Mouse (Mus musculus) G1E-ER4 (cell line): Measurements from ENCODE around the gene Oxsr1. TPM values are rescaled to one million over a fixed set of nuclear protein-coding genes. Genes with fewer than 3 reads are reported as not detected.

Experiments
- GATA1 ChIP-seq: IDR thresholded peaks from one replicate; pipeline ENCODE4 v1.8.0; 2012; ENCODE audit warnings: low read length, inconsistent platforms
- polyA plus RNA-seq: library from polyadenylated mRNA; stranded (reverse); fragments of >175 nt; gene quantifications from 2 replicates; pipeline ENCODE4 v1.2.3, GENCODE M21; 2012

Oxsr1 gene
- polyA plus RNA-seq, 1 experiment: 32.4 TPM

DNA sequence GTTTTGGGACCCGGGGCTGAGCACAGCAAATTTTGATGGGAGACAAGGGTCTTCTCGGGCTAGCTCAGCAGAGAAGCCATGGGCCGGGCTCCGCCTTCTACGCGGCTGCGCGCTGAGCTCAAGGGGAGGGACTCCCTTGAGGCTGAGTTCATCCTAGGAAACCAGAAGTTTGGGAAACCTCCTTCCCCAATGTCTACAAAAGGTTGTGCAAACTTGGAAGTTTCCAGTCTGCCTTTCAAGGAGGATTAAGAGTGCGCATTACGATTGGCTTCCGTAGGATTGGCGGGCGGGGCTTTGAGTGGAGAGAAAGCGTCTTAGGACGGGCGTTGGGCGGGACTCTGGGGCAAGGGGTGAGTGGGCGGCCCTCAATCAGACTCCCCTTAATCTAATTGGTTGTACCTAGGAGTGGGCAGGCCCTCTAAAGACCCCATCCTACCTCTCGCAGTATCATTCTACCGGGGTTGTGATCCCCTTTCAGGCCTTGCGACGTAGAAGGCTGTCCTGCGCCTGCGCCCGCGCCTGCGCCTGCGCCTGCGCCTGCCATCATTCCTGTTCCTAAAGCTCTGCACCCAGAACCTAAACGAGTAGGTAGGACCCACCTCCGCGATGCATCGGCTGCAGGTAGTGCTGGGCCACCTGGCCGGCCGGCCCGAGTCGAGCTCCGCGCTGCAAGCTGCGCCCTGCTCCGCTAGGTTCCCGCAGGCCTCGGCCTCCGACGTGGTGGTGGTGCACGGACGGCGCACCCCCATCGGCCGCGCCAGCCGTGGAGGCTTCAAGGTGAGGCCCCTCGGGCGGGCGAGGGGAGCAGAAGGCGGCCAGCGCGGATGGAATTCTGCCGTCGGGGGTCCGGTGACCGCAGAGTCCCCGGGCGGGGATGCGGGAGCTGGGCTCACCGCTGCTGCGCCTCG, 18.9 kb upstream of the Oxsr1 start, which contains the start of gene Myd88:
Myd88 (minus strand) TSS at position 503 of the 908 bp plus-strand sequence.
- TF ChIP-seq GATA1: no peak

DNA sequence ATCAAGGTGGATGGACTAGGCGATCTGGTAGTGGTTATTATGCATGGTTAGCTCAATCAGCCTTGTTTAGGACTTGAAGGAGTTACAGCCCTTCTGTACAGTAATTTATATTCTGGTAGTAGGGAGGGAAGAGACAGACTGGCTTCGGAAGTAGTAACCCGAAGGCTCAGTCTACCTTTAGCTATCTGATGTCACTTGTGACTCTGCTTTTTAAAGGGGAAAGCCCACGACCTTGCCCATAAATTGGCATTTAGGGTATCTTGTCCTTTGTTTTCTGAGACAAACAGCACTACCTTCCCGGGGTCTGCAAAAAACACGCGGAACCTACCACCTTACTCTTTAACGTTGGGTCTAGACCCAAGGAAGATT, 18.0 kb upstream of the Oxsr1 start:
- no peak for TF ChIP-seq GATA1

DNA sequence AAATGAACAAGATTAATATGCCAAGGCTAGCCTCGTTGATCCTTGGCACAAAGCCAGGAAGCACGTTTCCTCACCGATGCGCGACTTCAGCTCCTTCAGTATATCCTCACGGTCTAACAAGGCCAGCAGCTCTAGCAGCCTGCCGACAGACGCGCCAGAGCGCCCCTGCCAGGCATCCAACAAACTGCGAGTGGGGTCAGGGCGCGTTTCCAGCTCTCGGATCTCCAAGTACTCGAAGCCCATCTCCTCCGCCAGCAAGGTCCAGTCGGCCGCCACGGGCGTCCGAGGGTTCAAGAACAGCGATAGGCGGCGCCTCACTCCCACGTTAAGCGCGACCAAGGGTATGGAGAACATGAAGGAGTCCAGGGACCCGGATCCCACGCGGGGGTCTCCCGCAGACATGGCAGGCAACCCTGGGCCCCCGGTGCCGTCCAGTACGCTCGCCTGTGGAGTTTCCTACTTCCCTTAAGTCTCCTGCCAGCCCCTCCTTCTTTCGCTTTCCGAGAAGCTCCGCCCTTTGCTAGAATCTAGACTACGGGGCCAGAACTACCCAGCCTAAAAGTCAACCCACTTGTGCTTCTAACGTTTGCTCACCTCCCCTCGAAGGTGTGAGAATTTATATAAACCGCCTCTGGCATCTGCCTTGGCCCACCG, 17.5 kb upstream of the Oxsr1 start, which contains the start of gene Acaa1a:
Acaa1a (plus strand) TSS at position 119 of the 654 bp plus-strand sequence.
- no peak for TF ChIP-seq GATA1

DNA sequence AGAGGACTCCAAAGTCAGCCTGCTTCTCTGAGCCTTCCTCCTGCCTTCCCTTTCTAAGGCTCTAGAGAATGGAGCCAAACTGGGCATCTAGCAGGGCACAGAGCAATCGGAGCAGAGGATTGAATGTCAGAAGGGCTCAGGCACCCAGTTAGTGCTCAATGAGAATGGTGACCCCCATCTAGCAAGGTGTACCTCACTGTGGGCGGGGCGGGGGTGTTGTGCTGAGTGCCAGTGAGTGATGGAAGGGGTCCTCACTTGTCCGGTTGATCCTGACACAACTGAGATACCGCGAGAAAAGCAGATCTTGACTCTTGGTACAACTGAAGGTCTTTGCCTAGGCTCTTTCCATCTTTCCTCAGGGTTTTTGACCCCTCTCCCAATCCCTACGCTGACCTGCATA, 16.9 kb upstream of the Oxsr1 start:
- TF ChIP-seq GATA1: no peak

DNA sequence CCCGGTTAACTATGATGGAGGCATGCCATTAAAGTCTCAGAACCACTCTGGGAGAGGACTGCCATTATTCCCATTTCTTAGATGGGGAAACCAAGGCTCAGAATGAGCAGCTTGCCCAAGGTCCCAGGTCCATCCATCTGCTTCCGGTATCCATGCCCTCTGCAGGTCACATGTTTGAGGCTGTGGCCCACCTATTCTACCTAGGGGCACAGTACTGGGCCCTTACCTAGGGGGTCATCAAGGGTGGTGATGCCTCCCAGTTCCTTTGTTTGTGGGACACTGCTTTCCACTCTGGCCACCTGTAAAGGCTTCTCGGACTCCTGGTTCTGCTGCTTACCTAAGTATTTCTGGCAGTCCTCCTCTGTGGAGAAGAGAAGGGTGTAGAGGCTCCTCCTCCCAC, 16.1 kb upstream of the Oxsr1 start:
- no peak for TF ChIP-seq GATA1

DNA sequence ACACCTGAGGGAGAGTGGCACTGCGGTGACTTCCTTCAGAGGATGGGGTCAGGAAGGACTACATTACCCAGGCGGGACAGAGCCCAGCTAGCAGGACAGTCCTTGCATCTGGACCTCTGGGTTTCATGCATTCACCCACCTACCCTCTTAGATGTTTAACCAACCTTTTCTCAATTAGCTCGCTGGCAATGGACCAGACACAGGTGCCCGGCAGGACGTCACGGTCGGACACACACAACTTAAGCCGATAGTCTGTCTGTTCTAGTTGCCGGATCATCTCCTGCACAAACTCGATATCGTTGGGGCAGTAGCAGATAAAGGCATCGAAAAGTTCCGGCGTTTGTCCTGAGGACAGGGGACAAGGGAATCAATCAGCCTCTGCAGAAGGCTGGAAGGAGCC, 15.6 kb upstream of the Oxsr1 start:
- TF ChIP-seq GATA1: no peak

DNA sequence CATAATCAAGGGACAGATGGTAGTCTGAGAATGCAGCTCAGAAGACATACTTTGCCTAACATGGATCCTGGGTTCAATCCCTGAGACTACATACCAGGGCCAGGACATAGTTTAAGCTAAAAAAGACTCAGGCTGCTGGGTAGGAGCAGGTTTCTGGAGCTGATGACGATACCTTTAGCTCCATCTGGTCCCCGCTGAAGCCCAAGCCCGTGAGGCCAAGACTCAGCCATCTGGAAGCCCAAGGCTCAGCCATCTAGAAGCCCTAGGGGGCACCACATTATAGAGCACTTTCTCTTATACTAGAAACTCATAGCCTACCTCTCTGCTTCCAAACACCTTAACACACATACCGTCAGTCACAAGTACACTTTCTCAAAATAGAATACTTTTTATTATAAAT, 13.3 kb upstream of the Oxsr1 start:
- TF ChIP-seq GATA1: no peak

DNA sequence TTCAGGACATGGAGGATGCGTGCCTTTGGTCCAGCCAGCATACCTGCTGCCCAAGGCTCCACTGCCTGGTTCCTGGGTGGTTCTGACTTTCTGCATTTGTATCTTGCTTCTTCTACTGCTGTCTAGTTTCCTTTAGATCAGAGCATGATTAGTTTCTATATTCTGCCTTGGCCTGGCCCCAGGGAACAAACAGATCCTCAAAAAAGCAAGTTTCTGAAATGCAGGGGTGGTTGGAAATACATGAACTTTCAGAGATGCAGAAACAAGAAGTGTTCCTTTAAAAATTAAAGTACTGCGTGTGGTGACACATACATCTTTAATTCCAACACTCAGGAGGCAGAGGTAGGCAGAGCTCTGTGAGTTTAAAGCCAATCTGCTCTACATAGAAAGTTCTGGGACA, 12.6 kb upstream of the Oxsr1 start:
- no peak for TF ChIP-seq GATA1

DNA sequence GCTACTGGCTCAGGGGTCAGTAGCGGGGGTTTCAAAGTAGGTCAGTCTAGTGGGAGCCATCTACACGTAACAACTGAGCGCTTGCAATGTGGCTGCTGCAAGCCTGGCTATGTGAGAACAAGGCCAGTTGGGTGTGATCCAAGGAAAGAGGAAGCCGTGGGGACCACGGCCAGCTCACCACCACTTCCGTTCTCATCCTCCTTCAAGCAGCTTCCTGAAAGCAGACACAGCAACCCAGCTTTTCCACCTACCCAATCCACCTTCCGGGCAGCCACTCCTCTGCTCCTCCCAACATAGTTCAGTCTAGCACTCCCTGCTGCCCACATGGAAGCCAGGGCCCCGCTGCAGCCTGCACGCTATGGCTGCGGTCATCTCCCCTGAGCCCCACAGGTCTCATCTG, 12.1 kb upstream of the Oxsr1 start:
- TF ChIP-seq GATA1: no peak

DNA sequence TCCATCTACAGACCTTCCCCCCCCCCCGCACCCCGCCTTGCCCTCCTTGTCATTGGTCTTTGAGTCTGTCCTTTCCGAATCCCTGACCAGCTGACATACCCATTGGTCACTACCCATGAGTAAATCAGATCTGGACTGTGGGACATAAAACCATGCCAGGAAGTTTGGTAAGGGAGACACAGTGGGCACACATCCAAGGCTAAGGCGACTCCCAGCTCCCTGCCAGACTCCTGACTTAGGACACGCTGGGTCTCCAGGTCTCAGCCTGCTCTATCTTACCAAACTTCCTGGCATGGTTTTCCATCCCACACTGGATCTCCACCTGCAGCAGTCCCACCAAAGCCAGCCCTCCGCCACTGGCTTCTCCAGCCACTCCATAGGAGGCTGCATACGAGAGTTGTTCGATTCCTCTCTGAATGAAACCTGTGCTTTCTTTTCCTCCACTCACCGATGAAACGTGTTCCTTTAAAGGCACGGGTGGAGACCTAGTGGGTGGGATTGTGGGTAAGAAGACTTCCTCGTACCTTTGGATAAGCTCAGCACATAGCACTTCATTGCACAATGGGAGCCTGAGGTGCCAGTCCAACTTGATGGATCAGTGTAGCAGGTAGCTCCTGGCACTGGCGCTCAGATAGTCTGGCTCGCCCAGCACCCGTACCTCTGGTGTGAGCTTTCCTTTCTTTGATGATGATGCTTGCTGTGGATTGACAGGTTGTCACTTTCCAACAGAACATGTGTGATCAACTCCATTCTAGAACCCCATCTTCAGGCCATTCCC, 8.1 kb upstream of the Oxsr1 start:
- no peak for TF ChIP-seq GATA1

DNA sequence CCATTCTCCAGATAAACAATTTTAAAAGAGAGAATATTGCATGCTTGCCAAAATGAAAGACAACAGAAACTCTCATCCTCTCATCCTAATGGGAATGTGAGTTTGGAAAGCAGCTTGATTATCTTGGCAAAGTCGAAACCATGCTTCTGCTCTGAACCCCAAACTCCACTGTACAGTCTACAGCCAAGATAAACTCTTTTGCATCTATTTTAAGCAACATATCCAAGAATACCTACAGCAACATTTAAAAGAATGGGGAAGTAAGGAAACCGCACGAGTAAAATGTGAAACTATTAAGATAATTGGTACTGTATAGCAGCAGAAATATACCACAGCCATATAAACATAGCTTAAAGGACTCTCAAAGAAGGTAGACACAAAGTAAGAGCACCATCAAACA, 6.3 kb upstream of the Oxsr1 start:
- TF ChIP-seq GATA1: peak; percentile 19

DNA sequence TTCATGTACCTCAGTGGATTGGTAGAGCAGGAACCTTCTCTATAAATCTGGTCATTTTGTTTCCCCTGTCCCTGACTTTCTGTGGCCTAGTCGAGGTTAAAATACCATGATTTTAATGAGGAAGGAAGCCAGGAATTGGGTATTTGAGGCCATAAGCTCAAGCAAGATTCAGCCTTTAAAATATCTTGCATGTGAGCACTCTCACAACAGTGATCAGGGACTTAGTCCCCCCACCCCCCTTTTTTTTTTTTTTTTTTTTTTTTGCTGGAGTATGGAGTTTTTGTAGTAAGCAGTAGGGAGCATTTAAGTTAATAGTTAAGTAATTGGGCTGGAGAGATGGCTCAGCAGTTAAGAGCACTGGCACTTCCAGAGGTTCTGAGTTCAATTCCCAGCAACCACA, 1.9 kb upstream of the Oxsr1 start:
- TF ChIP-seq GATA1: no peak

DNA sequence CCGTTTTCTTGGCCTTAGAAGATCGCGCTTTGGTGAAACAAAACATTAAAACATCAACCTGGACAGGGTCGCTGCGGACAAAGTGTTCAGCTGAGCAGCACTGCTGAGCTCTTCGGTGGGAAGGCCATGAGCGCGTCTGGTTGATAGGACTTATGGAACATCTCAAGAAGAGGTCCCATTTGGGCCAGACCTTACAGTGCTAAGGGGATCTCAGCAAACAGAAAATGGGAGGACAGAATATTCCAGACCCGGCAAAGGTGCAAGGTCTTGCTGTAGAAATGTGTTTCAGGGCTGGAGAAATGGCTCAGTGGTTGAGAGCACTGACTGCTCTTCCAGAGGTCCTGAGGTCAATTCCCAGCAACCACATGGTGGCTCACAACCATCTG, 1.0 kb upstream of the Oxsr1 start:
- TF ChIP-seq GATA1: no peak

DNA sequence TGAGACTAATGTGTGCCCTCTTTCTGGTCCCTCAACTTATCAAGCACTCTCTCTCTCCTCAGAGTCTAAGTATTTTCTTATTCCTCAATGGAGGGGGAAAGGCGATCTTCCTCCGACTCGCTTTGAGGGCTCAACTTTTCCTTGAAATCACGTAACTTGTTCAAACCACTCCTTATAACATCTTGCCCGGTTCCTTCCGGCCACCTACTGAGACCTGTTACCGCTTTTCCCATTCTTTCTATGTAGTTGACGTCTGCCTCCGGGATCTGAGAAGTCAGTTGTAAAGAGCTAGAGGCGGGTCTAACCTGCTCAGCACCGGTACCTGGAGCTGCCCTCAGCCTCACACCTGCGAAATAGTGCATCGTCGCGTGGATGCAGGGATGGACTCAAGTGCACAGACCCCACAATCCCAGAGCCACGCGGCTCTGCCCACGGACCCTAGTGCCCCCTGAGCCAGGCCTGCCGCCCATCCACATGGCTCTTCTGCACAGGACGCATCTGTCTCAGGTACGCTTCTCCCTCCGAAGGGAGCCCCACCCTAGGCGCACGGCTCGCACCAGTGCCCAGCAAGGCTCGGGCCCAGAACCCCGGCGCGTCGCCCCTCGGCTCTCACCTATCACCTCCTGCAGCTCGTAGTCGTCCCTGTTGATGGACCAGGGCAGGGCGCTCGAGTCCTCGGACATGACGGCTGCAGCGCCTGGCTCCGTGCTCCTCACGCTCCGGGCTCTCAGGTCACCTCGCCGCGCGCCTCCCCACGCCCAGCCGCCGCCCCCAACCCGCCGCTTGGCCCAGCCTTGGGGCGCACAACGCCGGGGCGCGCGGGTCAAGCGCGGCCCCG, 616 bp downstream of the Oxsr1 start:
- TF ChIP-seq GATA1: no peak

DNA sequence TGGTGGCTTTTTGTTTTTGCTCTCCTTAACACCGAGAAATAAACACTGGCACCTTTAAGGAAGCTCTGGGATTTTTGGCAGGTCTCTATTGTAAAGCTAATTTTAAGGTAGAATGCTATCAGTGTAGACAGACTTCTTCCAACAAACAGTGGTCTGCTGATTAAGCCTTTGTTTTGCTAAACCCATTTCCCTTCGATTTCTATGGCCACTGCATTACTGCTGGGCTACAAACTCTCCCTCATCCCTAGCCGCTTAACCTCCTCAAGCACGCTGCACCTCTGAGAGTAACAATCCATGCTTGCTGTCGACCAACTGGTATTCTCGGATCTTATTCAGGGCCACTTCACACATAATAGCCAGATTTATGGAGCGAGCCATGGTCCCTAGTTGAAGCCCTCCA, 1.3 kb downstream of the Oxsr1 start:
- TF ChIP-seq GATA1: no peak

DNA sequence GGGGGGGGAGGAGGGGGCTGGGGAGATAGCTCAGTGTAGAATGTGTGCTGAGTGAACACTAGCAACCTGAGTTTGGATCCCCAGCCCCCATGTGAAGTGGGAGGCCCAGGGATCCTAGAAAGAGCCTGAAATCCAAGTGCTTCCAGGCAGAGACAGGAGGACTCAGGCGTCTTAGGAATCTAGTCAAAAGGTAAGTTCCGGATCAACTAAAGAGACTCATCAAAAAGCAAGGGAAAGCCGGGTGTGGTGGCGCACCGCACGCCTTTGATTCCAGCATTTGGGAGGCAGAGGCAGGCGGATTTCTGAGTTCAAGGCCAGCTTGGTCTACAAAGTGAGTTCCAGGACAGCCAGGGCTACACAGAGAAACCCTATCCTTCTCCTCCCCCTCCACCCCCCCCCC, 1.8 kb downstream of the Oxsr1 start:
- no peak for TF ChIP-seq GATA1
